Mouse (Mus musculus) adrenal gland, postnatal 36 days (tissue): ENCODE data around the gene Dcxr. TPM values are rescaled to one million over a fixed set of nuclear protein-coding genes. Genes with fewer than 3 reads are reported as not detected.
A peak's percentile ranks its signal among the peaks of the same experiment; 100 is the strongest.

Experiments
- DNase-seq, 2 experiments: peaks; one replicate each; pipeline ENCODE4 v3.0.0; 2021; ENCODE audit warnings: mixed read lengths in 1 of 2
- total RNA-seq, 2 experiments: library from RNA; stranded (reverse); gene quantifications; 2 replicates each; pipeline ENCODE4 v1.2.3; 2021

Gene Dcxr
- total RNA-seq, 2 experiments from 2014 or later = 31.8 to 77.7 TPM

- DNase-seq = no peak
These were observed 3.3 kb upstream of the Dcxr start for GRCm38 (mm10) chr11:120730331-120730870.

GRCm38 (mm10) chr11:120729432-120730050 lies 2.5 kb upstream of the Dcxr start:
- peak; percentile 59 to 67 for DNase-seq

GRCm38 (mm10) chr11:120728530-120729240 lies 1.6 kb upstream of the Dcxr start:
- no peak for DNase-seq

- no peak for DNase-seq
These were observed 483 bp upstream of the Dcxr start for GRCm38 (mm10) chr11:120727564-120727963.

- DNase-seq = no peak
These were observed 575 bp downstream of the Dcxr start for GRCm38 (mm10) chr11:120726243-120727168.

GRCm38 (mm10) chr11:120723509-120723908 lies 3.6 kb downstream of the Dcxr start:
- DNase-seq = no peak

- no peak for DNase-seq
These were observed 4.2 kb downstream of the Dcxr start for GRCm38 (mm10) chr11:120722761-120723382.

- no peak for DNase-seq
These were observed 4.9 kb downstream of the Dcxr start for GRCm38 (mm10) chr11:120722067-120722630.

GRCm38 (mm10) chr11:120721124-120722066 lies 5.7 kb downstream of the Dcxr start, which contains the start of gene Rac3:
Gene Rac3 (plus strand): TSS chr11:120721470.
- DNase-seq = peak; percentile 80 to 87

GRCm38 (mm10) chr11:120720450-120720849 lies 6.6 kb downstream of the Dcxr start:
- peak; percentile 93 for DNase-seq

GRCm38 (mm10) chr11:120719841-120720376 lies 7.2 kb downstream of the Dcxr start:
- no peak for DNase-seq

- no peak for DNase-seq
These were observed 7.8 kb downstream of the Dcxr start for GRCm38 (mm10) chr11:120719242-120719641.

GRCm38 (mm10) chr11:120715131-120715530 lies 11.9 kb downstream of the Dcxr start:
- DNase-seq = no peak

- DNase-seq = no peak
These were observed 12.5 kb downstream of the Dcxr start for GRCm38 (mm10) chr11:120714546-120714945.

- DNase-seq = peak; percentile 96 to 98
These were observed 13.2 kb downstream of the Dcxr start, which contains the start of the genes Cenpx and Lrrc45 for GRCm38 (mm10) chr11:120713580-120714518. Gene Cenpx (minus strand): TSS chr11:120713738. Gene Lrrc45 (plus strand): TSS chr11:120713925.

- peak; percentile 65 to 82 for DNase-seq
These were observed 14.1 kb downstream of the Dcxr start for GRCm38 (mm10) chr11:120712771-120713568.

GRCm38 (mm10) chr11:120711980-120712604 lies 15.0 kb downstream of the Dcxr start:
- no peak for DNase-seq
